Mouse (Mus musculus) CD4-positive helper T cell, adult 2 months (primary cell): ENCODE measurements around the gene Mtmr1.
"Not testable (repeated sequence)": the region's sequence is repeated elsewhere in the genome, so short reads cannot be mapped to it uniquely, and the experiment has no call there.

Experiments used
- DNase-seq: peaks from one replicate; pipeline ENCODE4 v3.0.0-alpha.2; 2012; ENCODE audit warnings: low read depth, missing footprints, low spot score

Mtmr1 gene

DNA sequence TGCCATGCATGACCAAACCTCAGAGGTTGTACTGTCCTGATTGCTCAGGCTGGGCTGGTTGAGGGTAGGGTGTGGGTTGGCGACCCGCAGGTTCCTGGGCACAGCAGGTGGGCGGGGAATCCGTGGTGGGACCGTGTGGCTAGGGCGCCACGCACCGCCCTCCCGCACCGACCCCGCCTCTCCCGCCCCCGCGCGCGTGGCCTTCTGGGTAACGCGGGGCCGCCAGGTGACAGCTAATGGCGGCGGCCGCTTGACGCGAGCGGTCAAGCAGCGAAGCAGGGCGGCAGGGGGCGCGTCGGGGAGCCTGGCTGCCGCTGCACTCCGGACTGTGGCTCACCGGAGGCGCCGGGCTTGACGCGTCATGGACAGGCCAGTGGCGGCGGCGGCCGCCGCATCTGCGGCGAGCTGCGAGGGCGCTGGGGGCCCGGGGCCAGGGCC lies at the start of gene Mtmr1:
TSS of gene Mtmr1 (plus strand) at position 207 of the 438 bp plus-strand sequence.
- DNase-seq, result peak; percentile 84

GRCm38 (mm10) chrX:71352033-71352432 lies 12.5 kb upstream of the Mtmr1 start:
- peak; percentile 29 for DNase-seq

GRCm38 (mm10) chrX:71355331-71355730 lies 9.2 kb upstream of the Mtmr1 start:
- no peak for DNase-seq

DNA sequence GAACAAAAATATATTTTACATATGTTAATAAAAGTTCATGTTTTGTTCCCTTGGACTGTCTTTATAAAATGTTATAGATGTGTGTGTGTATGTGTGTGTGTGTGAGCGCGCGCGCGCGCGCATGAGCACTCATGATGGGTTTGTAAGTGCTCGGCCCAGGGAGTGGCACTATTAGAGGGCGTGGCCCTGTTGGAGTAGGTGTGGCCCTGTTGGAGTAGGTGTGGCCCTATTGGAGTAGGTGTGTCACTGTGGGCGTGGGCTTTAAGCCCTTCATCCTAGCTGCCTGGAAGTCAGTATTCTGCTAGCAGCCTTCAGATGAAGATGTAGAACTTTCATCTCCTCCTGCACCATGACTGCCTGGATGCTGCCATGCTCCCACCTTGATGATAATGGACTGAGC lies 2.8 kb upstream of the Mtmr1 start:
- DNase-seq, result not testable (repeated sequence)

DNA sequence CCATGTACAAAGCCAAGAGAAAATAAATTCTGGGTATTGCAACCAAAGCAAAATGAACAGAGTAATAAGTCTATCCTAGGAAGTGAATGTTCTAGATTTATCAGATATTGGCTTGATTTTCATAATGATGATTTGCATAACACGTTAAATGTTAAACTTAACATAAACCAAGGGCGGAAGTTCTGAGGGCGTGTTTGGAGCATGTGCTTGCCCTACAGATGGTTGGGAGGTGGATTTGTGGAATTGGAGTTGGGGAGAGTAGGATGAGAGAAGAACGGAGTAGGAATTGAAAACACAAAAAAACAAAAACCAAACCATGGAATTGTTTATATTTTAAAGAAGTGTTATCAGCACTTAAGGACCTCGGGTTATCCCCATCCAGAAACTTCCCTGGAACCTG lies 498 bp upstream of the Mtmr1 start:
- DNase-seq, result no peak

DNA sequence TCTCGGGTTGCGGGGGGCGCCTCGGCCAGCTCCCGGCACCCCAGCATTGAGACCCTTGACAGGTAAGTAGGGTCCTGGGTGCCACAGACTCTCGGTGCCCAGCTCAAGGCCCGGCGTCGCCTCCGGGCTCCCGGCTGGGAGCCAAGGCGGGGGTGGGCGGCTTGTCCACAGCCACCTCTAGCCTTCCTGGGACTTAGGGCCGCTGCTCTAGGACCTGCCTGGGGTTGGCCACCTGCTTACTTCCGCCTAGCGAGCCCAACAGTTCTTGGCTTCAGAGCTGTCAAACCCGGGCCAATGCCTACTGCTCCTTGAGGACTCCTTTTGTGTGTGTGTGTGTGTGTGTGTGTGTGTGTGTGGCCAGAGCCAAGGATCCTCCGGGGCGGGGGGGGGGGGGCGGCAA lies 451 bp downstream of the Mtmr1 start:
- peak; percentile 40 for DNase-seq

DNA sequence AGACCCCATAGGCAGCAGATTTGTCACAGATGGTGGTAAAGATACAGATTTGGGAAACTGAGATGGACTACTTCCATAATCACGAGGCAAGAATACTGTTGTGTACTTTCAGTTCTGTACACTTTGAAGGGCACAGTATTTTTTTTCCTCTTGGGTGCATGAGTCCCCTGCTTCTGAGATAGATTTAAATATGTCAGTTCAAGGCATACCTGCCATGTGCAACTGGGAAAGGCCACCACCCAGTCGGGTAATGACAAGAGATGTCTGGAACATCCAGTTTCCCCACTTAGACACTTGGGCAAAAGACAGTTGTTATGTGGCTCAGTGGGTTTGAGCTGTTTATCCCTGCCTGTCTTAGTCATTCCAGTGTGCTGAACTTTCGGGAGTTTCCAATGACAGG lies 950 bp downstream of the Mtmr1 start:
- DNase-seq, result peak; percentile 23

DNA sequence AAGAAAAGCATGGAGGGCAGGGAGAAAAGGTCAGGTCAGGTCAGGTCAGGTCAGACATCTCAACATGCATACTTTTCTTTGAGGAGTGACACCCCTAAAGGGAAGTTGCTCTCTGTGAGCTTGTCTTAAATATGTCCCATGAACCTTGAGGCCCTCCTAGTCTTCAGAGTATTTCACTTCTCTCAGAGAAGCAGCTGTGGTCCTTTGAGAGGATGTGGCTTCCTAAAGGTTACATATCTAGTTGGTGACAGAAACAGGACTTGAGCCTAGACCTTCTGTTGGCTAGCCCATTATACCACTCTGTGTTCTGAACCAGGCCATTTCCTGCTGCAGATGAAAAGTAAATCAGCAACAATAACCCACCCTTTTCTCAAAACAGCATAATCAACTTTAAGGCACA lies 2.4 kb downstream of the Mtmr1 start:
- peak; percentile 11 for DNase-seq

DNA sequence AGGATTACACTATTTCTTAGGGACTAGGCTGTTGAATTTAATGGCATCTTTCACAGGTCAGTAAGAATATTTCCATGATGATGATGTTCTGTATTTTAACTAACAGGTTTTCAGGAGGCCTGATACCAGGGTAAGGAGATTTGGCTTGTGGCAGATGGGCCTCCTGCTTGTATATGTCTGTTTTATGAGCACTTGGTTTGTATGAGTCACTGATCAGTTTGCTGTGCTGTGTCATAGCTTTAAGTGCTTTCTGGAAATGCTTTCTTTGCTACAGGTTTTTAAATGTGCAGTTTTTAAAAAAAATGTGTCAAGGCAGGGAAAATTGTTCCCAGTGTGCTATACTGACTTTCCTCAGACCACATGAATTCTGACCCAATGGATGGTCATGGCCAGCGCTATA lies 12.2 kb downstream of the Mtmr1 start:
- no peak for DNase-seq

DNA sequence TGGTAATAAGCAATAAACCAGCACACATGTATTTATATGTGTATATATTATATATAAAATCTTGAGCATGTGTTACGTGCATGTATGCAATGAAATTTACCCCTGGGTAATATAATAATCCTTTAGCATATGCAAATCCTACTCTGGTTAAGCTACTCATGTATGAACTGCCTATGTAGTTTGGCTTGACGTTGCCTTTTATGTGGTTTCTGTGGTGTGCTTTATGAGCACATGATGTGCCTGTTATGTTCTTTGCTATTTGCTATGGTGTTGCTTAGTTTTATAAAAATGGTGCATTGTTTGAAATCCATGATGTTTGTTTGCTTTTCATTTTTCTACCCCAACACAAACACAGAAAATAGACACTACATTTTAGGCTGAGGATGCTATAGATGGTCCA lies 13.9 kb downstream of the Mtmr1 start:
- DNase-seq, result peak; percentile 78

DNA sequence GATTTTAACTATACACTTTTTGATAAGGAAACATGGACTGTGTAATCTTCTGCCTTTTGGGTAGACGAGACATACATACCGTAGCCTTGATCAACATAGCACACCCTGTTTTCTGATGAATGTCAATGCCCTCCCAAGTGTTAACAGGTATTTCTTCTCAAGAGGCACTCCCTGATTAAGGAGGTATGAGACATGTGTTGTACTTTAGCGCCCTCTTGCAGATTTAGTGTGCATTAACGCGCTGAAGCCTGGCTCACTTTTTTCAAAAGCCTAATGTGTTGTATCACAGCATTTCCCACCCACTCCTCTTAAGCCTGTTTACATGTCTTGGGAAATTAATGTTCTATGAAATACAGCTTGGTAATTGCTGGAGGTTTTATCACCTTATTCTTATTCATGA lies 17.0 kb downstream of the Mtmr1 start:
- peak; percentile 53 for DNase-seq

- no peak for DNase-seq
These were observed 31.8 kb downstream of the Mtmr1 start for GRCm38 (mm10) chrX:71396326-71396725.

DNA sequence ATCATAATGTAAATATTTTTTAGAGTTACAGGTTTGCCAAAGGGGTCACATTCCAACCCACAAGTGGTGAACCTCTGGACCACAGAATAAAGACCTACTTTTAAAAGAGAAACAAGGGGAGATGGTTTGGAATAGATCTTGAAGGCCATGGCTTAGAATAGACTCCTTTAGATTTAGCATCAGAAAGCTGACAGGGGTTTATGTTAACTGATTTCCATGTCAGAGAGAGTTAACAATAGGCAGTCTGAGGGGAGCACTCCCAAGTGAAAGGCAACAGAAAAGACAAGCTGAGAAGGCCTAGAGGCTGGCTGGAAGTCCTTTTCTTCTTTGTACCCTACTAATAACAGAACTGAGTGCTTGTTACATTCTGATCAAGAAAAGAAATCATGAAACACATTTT lies 41.7 kb downstream of the Mtmr1 start:
- no peak for DNase-seq

DNA sequence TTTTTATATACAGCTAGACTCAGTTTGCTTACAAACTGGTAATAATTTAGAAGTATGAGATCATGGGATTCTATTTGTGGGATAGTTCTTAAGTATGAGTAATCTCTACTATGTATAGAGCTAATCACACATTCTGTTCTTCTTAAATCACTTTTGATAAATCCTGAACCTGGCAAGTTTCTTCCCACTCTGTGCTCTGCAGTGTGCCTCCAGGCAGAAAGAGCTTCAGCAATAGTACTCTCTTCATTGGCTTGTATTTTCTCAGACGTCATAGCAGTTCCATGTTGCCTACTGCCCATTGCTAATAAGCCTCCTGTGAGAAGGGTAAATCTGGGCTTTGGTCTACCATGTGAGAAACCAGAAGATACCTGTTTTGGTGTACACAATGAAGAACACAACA lies 43.8 kb downstream of the Mtmr1 start:
- DNase-seq, result no peak

GRCm38 (mm10) chrX:71412776-71413175 lies 48.2 kb downstream of the Mtmr1 start:
- no peak for DNase-seq

DNA sequence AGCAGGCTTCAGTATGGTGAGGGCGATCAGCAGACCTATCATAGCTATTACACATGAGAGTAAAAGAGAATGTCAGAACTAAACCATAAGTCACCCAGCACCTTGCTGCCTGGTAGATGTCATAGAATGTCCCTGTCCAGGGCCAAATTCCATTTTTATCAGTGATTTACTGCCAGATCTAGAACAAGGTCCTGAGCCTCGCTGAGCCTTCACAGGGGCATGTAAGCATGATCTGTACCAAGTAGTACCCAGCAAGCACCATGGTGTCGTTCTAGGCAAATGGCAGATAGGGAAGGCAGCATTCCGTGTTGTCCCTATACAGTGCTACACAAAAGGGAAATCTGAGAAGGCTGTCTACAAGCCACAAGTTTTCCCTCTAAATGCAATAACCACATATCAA lies 49.1 kb downstream of the Mtmr1 start:
- no peak for DNase-seq

- DNase-seq, result peak; percentile 20
These were observed 60.3 kb downstream of the Mtmr1 start for GRCm38 (mm10) chrX:71424852-71425251.

- peak; percentile 57 for DNase-seq
These were observed 61.4 kb downstream of the Mtmr1 start for GRCm38 (mm10) chrX:71425746-71426519.

- DNase-seq, result no peak
These were observed 62.9 kb downstream of the Mtmr1 start for GRCm38 (mm10) chrX:71427491-71427890.

DNA sequence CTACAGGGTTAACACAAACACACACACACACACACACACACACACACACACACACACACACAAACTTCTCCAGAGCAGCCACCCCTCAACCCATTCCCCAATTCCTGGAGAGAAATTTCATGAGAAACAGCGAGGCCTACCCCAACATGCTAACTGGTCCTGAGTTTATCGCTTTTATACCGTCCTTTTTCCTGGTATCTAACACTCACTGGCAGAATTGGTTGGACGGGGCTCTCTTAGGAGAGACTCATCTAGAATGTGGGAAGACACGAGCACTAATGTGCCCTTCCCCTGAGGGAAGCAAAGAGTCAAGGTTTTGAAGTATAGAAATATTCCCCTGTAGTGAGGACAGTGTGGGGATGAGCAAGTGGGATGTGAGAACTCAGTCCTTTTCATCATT lies 66.3 kb downstream of the Mtmr1 start:
- DNase-seq, result no peak

- DNase-seq, result no peak
These were observed 69.9 kb downstream of the Mtmr1 start for GRCm38 (mm10) chrX:71434448-71434847.

DNA sequence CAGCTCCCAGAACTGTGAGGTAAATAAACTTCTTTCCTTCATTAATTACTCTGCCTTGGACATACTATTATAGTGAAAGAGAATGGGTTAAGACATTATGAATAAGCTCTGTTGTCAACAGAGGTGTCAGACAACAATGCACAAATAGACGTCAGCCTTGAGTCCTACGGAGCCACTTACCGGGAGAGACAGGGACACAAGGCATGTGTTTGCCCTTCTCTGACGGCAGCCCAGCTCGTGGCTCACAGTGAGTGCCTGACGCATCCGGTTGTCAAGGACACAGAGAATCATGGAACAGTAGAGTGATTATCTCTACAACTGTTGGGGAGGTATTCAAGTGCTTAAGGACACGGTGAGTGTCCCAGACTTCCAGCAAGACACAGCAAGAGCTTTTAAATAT lies 70.3 kb downstream of the Mtmr1 start:
- no peak for DNase-seq

DNA sequence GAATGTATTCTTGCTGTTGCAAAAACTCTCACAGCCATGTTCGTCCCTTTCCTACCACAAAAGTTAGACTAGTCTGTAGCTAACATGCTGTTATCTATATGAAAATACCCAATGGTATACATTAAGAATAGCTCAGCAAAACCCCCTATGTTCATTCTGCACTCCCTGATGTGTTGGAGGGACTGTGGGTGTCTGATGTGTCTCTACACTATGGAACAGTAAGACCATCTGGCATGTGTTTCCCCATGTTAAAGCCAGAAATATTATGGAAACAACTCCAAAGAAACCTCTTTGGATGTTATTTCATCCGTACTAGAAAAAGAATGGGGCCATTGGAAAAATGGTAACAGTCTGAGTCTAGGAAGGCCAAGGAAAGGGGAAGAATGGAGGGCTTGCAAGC lies 71.0 kb downstream of the Mtmr1 start:
- no peak for DNase-seq

GRCm38 (mm10) chrX:71439473-71439872 lies 74.9 kb downstream of the Mtmr1 start:
- no peak for DNase-seq
